Mouse (Mus musculus) liver, embryonic 14.5 days (tissue): ENCODE measurements around the gene Pcdh10. TPM values are rescaled to one million over a fixed set of nuclear protein-coding genes. Genes with fewer than 3 reads are reported as not detected.

ENCODE experiments used
- ATAC-seq: fragments of 200-750 bp; cut with Nextera tagmentation; 2 replicates; pipeline ENCODE4 v1.8.0; 2017; ENCODE audit warnings: moderate number of reproducible peaks, mild to moderate bottlenecking, moderate library complexity; ENCODE audit not compliant: insufficient read depth
- DNase-seq, 3 experiments: peaks; one replicate each; pipeline ENCODE4 v3.0.0-alpha.2; 2012 to 2013; ENCODE audit warnings: low read depth in 3 of 3, low spot score in 3 of 3
- H3K27ac ChIP-seq: fragments of 300-500 bp; sonication (generic); 2 replicates; pipeline ENCODE4 v1.5.1; 2014; ENCODE audit warnings: moderate library complexity, mild to moderate bottlenecking, control low read depth, inconsistent platforms
- H3K27me3 ChIP-seq: fragments of 300-500 bp; sonication (generic); 2 replicates; pipeline ENCODE4 v1.6.1; 2014; ENCODE audit warnings: mild to moderate bottlenecking, low read length, moderate library complexity; ENCODE audit not compliant: control insufficient read depth, insufficient read depth
- H3K36me3 ChIP-seq: fragments of 300-500 bp; sonication (generic); replicated peaks from 2 replicates; pipeline ENCODE4 v1.6.1; 2014; ENCODE audit warnings: low read depth; ENCODE audit not compliant: control insufficient read depth, insufficient read depth
- H3K4me1 ChIP-seq, 2 experiments: fragments of 200-500 bp in 1 of 2; fragments of 300-500 bp in 1 of 2; sonication (generic) in 1 of 2; replicated peaks; 2 replicates each; pipeline ENCODE4 v1.6.1; 2012 to 2014; ENCODE audit warnings: antibody characterized with exemption in 1 of 2, inconsistent platforms in 1 of 2, low read length in 1 of 2; ENCODE audit not compliant: control insufficient read depth in 2 of 2, insufficient read depth in 2 of 2
- H3K4me2 ChIP-seq: fragments of 300-500 bp; sonication (generic); 2 replicates; pipeline ENCODE4 v1.6.1; 2014; ENCODE audit warnings: low read depth, mild to moderate bottlenecking, control low read depth, moderate library complexity
- H3K4me3 ChIP-seq, 2 experiments: fragments of 200-500 bp in 1 of 2; fragments of 300-500 bp in 1 of 2; sonication (generic) in 1 of 2; 2 replicates each; pipeline ENCODE4 v1.5.1; 2012 to 2014; ENCODE audit warnings: low read depth in 2 of 2, low read length in 2 of 2, mild to moderate bottlenecking in 2 of 2, control low read depth in 1 of 2, inconsistent platforms in 1 of 2, moderate library complexity in 1 of 2; ENCODE audit not compliant: insufficient read depth in 1 of 2
- H3K9ac ChIP-seq: fragments of 300-500 bp; sonication (generic); replicated peaks from 2 replicates; pipeline ENCODE4 v1.6.1; 2014; ENCODE audit warnings: mild to moderate bottlenecking, control low read depth, moderate library complexity
- H3K9me3 ChIP-seq: fragments of 300-500 bp; sonication (generic); 2 replicates; pipeline ENCODE4 v1.6.1; 2016; ENCODE audit warnings: low read length, mixed read lengths; ENCODE audit not compliant: control insufficient read depth
- CTCF ChIP-seq: IDR thresholded peaks from 2 replicates; pipeline ENCODE4 v1.5.1; 2016; ENCODE audit warnings: antibody characterized with exemption, low read depth, control low read depth
- EP300 ChIP-seq: IDR thresholded peaks from 2 replicates; pipeline ENCODE4 v1.6.1; 2016; ENCODE audit warnings: antibody characterized with exemption, low read depth
- WGBS: fragments of 180-500 bp; shearing (Covaris S2); extraction: QIAGEN DNeasy Blood & Tissue Kit; methylation state at CpG from one replicate; pipeline ENCODE4 v1.1.7; 2014; ENCODE audit not compliant: insufficient replicate concordance; 5-methylcytosine and 5-hydroxymethylcytosine counted together
- polyA plus RNA-seq, 2 experiments: library from polyadenylated mRNA; depleted of rRNA in 1 of 2; stranded (reverse) in 1 of 2; unstranded in 1 of 2; fragments of >200 nt; fragmentation: Nextera tagmentation in 1 of 2; extraction: Ambion mirVana in 1 of 2; gene quantifications; 2 replicates each; pipeline versions ENCODE4 v1.2.1 to v1.2.3; 2012 to 2014

Gene Pcdh10
- polyA plus RNA-seq, 2 experiments = 0.03 TPM; not detected in 1

- Histone ChIP-seq H3K9ac (no peak overlapping the region), H3K9me3 (no peaks in the 10 kb centered on the region), H3K4me2 (no peak overlapping the region), H3K36me3 (no peaks in the 10 kb centered on the region), H3K4me1 (no peaks in the 10 kb centered on the region), H3K27ac (no peak overlapping the region), H3K27me3 (peaks cover 3% of the 10 kb centered on the region), H3K4me3 (no peak overlapping the region)
- no peak for DNase-seq
- 62% methylated on average over 2 of the region's 2 CpGs for WGBS
- ATAC-seq = no peak
- TF ChIP-seq EP300 = no peak
- TF ChIP-seq CTCF = no peak
Observed at GRCm38 (mm10) chr3:45386512-45386911, 8.3 kb downstream of the Pcdh10 start.

GRCm38 (mm10) chr3:45397101-45397500, 18.9 kb downstream of the Pcdh10 start:
- Histone ChIP-seq H3K4me1 (no peaks in the 10 kb centered on the region), H3K27ac (no peak overlapping the region), H3K36me3 (no peaks in the 10 kb centered on the region), H3K9ac (no peak overlapping the region), H3K27me3 (no peaks in the 10 kb centered on the region), H3K9me3 (no peaks in the 10 kb centered on the region), H3K4me2 (no peak overlapping the region), H3K4me3 (no peak overlapping the region)
- no peak for TF ChIP-seq EP300
- no peak for TF ChIP-seq CTCF
- 46% methylated on average over 4 of the region's 4 CpGs for WGBS
- DNase-seq (no peak), ATAC-seq (no peak)

GRCm38 (mm10) chr3:45403239-45403638, 25.0 kb downstream of the Pcdh10 start:
- Histone ChIP-seq H3K4me2 (no peak overlapping the region), H3K27me3 (no peaks in the 10 kb centered on the region), H3K9ac (no peak overlapping the region), H3K36me3 (no peaks in the 10 kb centered on the region), H3K9me3 (no peaks in the 10 kb centered on the region), H3K27ac (no peak overlapping the region), H3K4me3 (no peak overlapping the region), H3K4me1 (no peaks in the 10 kb centered on the region)
- TF ChIP-seq EP300 (no peak), CTCF (no peak)
- no peak for DNase-seq
- WGBS = 74% methylated on average over 2 of the region's 2 CpGs
- ATAC-seq = no peak

GRCm38 (mm10) chr3:45431691-45432090, 53.5 kb downstream of the Pcdh10 start:
- Histone ChIP-seq H3K27me3 (no peaks in the 10 kb centered on the region), H3K4me2 (no peak overlapping the region), H3K27ac (no peak overlapping the region), H3K4me3 (no peak overlapping the region), H3K4me1 (no peaks in the 10 kb centered on the region), H3K9me3 (no peaks in the 10 kb centered on the region), H3K9ac (no peak overlapping the region), H3K36me3 (no peaks in the 10 kb centered on the region)
- ATAC-seq = no peak
- DNase-seq = no peak
- no peak for TF ChIP-seq CTCF
- no peak for TF ChIP-seq EP300
- 24% methylated on average over 1 of the region's 1 CpGs for WGBS

GRCm38 (mm10) chr3:45432172-45432765, 54.1 kb downstream of the Pcdh10 start:
- ATAC-seq = no peak
- no peaks in the 10 kb centered on the region for H3K36me3 ChIP-seq
- TF ChIP-seq EP300 = no peak
- TF ChIP-seq CTCF = no peak
- DNase-seq = no peak
- WGBS = 41% methylated on average over 11 of the region's 11 CpGs
- H3K4me3 ChIP-seq = no peak overlapping the region
- no peaks in the 10 kb centered on the region for H3K27me3 ChIP-seq
- no peaks in the 10 kb centered on the region for H3K9me3 ChIP-seq
- no peak overlapping the region for H3K4me2 ChIP-seq
- no peaks in the 10 kb centered on the region for H3K4me1 ChIP-seq
- H3K9ac ChIP-seq = no peak overlapping the region
- no peak overlapping the region for H3K27ac ChIP-seq
